Mouse (Mus musculus): ENCODE results near the gene Slc7a11. TPM values are rescaled to one million over a fixed set of nuclear protein-coding genes. Genes with fewer than 3 reads are reported as not detected.
"Not testable (repeated sequence)": the region's sequence is repeated elsewhere in the genome, so short reads cannot be mapped to it uniquely, and the experiment has no call there.

The Slc7a11 gene
- under 1 TPM in 1 of 4 experiments, not detected in 3; 0.11 TPM for total RNA-seq (2022)

GRCm38 (mm10) chr3:50443421-50443916 is at the start of gene Slc7a11:
TSS of gene Slc7a11 (minus strand) at chr3:50443614.
- no peak for DNase-seq (ENCODE audit: low spot score)

- DNase-seq (ENCODE audit: low spot score) = no peak
These were observed 48.3 kb upstream of the Slc7a11 start for GRCm38 (mm10) chr3:50491678-50492077.

- no peak for DNase-seq (ENCODE audit: low spot score)
These were observed 40.7 kb upstream of the Slc7a11 start for GRCm38 (mm10) chr3:50484076-50484475.

- DNase-seq (ENCODE audit: low spot score) = no peak
These were observed 18.8 kb upstream of the Slc7a11 start for GRCm38 (mm10) chr3:50462223-50462622.

GRCm38 (mm10) chr3:50457136-50457535 is 13.7 kb upstream of the Slc7a11 start:
- no peak for DNase-seq (ENCODE audit: low spot score)

- DNase-seq (ENCODE audit: low spot score) = no peak
These were observed 13.2 kb upstream of the Slc7a11 start for GRCm38 (mm10) chr3:50456564-50456963.

- DNase-seq (ENCODE audit: low spot score) = no peak
These were observed 12.6 kb upstream of the Slc7a11 start for GRCm38 (mm10) chr3:50456023-50456422.

GRCm38 (mm10) chr3:50445050-50445775 is 1.8 kb upstream of the Slc7a11 start:
- no peak for DNase-seq (ENCODE audit: low spot score)

- no peak for DNase-seq (ENCODE audit: low spot score)
These were observed 528 bp upstream of the Slc7a11 start for GRCm38 (mm10) chr3:50443942-50444341.

- no peak for DNase-seq (ENCODE audit: low spot score)
These were observed 797 bp downstream of the Slc7a11 start for GRCm38 (mm10) chr3:50442341-50443292.

- no peak for DNase-seq (ENCODE audit: low spot score)
These were observed 2.1 kb downstream of the Slc7a11 start for GRCm38 (mm10) chr3:50441330-50441729.

GRCm38 (mm10) chr3:50440409-50440808 is 3.0 kb downstream of the Slc7a11 start:
- DNase-seq (ENCODE audit: low spot score) = no peak

- no peak for DNase-seq (ENCODE audit: low spot score)
These were observed 4.0 kb downstream of the Slc7a11 start for GRCm38 (mm10) chr3:50439429-50439828.

GRCm38 (mm10) chr3:50438520-50439253 is 4.7 kb downstream of the Slc7a11 start:
- DNase-seq (ENCODE audit: low spot score) = no peak

GRCm38 (mm10) chr3:50438081-50438480 is 5.3 kb downstream of the Slc7a11 start:
- not testable (repeated sequence) for DNase-seq (ENCODE audit: low spot score)

- DNase-seq (ENCODE audit: low spot score) = not testable (repeated sequence)
These were observed 7.0 kb downstream of the Slc7a11 start for GRCm38 (mm10) chr3:50436409-50436808.

- no peak for DNase-seq (ENCODE audit: low spot score)
These were observed 9.6 kb downstream of the Slc7a11 start for GRCm38 (mm10) chr3:50433831-50434230.

- no peak for DNase-seq (ENCODE audit: low spot score)
These were observed 12.6 kb downstream of the Slc7a11 start for GRCm38 (mm10) chr3:50430811-50431210.

- no peak for DNase-seq (ENCODE audit: low spot score)
These were observed 21.7 kb downstream of the Slc7a11 start for GRCm38 (mm10) chr3:50421480-50422277.

GRCm38 (mm10) chr3:50419161-50419560 is 24.3 kb downstream of the Slc7a11 start:
- no peak for DNase-seq (ENCODE audit: low spot score)

- DNase-seq (ENCODE audit: low spot score) = no peak
These were observed 36.6 kb downstream of the Slc7a11 start for GRCm38 (mm10) chr3:50406771-50407170.
